Mouse (Mus musculus) layer of hippocampus, adult 9-10 months (tissue): ENCODE results near the gene Slc9a8.

Source experiments
- DNase-seq: peaks from one replicate; pipeline ENCODE4 v3.0.0; 2022; ENCODE audit warnings: low spot score

Slc9a8 gene

DNA sequence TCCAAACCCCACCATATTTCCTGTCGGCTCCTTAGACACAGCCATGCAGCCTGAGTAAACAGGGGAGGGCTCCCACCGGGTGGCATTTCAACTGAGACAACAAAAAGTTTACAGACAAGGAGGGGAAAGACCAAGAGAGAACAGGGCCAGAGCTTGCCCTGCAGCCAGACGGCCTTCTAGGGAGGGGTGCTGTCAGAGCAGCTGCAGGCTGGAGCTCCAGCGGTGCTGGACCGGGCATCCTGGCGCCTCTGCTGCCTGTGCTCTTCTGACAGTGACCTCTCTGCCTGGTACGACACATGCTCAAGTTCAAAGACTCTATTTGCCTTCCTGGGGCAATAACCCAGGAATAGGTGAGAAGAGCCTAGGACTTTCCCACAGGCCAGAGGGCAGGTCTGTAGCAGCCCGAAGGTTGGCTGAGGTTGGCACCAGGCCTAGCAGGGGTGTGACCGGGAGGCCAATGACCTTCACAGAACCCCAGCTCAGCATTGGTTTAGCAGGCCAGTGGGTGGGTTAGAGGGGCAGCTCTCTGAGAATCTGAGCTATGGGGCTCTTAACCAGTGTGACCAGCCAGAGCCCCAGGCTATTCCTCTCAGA lies 5.4 kb upstream of the Slc9a8 start:
- no peak for DNase-seq

DNA sequence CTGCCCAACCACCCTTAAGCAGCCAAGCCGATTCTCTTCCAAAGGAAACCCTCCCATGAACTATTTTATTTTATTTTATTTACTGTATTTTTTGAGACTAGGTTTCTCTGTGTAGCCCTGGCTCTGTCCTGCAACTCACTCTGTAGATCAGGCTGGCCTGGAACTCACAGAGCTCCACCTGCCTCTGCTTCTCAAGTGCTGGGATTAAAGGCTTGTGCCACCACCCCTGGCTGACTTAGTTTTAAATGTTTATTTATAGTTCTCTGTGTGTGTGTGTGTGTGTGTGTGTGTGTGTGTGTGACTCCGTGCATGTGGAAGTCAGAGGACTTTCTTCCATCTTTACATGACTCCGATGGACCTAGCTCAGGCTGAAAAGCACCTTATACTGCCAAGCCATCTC lies 4.5 kb upstream of the Slc9a8 start:
- DNase-seq, result no peak

DNA sequence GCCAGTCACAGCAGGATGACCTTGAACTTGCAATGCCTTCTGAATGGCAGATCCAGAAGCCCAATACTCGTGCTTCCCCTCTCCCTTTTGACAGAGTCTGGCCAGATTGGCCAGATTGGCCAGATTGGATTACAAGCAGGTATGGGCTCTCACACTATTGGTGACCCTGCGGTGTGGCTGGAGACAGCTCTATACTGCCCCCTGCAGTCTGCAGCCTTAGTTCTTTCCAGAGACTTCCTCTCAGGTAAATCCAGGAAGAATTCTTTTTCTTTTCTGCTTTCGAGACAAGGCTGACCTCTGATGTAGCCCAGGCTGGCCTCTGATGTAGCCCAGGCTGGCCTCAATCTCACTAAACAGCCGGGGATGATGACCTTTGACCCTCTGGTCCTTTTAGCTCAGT lies 3.8 kb upstream of the Slc9a8 start:
- no peak for DNase-seq

DNA sequence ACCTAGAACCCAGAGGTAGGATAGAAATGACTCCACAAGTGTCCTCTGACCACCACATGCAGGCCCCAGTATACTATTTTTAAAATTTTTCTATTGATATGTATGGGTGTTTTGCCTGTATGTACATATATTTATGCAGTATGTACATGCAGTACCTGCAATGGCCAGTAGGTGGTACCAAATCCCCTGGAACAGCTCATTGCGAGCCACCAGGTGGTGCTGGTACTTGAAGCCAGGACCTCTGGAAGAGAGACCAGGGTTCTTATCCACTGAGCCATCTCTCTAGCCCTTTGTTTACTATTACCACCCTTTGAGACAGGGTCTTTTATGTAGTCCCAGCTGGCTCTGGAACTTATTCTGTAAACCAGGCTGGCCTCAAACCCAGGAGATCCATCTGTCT lies 2.3 kb upstream of the Slc9a8 start:
- DNase-seq, result no peak

DNA sequence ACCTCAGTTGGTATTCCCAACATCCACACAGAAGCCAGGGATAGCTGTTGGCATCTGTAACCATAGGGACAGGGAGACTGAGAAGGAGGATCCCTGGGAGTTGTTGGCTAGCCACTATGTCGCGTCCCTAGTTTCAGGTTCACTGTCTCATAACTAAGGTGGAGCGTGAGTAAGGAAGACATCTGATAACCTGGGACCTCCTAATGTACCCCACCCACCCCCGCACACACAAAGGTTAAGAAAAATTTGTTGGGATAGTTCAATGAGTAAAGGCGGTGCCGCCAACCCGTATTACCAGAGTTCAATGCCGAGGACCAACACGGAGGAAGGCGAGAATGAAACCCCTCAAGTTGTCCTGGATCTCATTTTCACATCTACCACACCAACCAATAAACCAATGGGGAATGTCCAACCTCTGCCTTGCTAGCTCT lies 686 bp upstream of the Slc9a8 start:
- DNase-seq, result no peak

DNA sequence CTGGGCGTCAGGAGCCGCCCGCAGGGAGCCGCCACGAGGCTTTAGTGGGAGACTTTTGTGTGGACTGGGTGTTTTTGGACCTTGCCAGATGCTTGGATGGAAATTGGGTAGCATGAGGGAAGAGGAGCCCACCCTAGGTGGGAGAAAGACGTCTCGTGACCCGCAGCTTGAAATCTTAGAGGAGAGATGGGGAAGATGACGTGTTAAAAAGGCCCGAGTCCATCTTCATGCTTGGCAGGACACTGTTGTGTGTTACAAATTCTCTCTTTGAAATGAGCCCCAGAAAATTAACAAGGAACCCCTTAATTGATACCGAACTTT lies 598 bp downstream of the Slc9a8 start:
- no peak for DNase-seq

DNA sequence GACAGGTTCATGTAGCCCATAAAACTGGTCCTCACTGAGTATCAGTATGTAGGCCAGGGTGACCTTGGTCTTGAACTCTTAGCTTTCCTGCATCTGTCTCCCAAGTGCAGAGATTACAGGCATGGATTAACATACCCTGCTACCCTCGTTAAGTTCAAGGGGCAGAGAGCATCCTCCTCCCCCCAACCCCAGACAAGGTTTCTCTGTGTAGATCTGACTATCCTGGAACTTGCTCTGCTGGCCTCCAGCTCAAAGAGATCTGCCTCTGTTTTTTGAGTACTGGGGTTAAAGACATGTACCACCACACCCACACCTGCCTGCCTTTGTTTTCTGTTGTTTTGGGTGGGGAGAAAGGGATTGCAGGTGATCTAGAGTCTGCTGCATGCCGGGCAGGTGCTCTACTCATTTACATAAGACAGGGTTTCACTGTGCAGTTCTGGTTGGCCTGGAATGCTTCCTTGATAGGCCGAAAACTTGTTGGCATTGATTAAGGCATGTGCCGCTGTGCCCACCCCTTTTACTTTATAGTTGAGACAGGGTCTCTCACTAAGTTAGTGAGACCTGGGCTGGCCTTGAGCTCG lies 1.6 kb downstream of the Slc9a8 start:
- DNase-seq, result no peak

DNA sequence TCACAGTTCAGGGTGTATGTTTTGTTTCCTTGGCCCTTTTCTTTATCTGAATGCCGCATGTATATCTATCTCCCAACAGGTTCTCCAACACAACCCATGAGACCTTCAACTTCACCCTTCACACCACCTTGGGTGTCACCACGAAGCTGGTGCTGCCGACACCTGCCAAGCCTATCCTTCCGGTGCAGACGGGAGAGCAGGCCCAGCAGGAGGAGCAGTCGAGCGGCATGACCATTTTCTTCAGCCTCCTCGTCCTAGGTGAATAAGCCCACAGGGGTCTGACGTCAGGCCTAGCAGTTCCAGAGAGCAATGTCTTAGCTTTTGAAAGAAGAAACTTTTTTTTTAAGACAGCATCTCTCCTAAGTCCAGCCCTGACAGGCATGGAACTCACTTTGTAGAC lies 2.5 kb downstream of the Slc9a8 start:
- no peak for DNase-seq

DNA sequence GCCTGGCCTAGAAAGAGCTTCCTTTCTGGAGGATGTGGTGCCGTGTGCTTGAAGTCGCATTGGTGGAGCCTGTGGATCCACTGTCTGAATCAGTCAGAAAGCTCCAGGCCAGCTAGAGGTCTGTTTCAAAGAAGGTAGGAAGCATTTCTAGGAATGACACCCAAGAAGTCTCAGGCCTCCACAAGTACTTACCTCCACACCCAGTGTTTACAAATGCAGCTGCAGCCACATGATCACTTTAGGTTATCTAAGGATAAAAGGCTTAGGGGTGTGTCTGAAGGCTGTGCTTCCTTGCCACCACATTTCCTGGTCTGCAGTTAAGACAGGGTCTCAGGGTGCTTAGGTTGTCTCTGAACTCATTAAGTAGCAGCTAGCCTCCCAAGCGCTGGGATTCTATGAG lies 3.0 kb downstream of the Slc9a8 start:
- DNase-seq, result no peak

DNA sequence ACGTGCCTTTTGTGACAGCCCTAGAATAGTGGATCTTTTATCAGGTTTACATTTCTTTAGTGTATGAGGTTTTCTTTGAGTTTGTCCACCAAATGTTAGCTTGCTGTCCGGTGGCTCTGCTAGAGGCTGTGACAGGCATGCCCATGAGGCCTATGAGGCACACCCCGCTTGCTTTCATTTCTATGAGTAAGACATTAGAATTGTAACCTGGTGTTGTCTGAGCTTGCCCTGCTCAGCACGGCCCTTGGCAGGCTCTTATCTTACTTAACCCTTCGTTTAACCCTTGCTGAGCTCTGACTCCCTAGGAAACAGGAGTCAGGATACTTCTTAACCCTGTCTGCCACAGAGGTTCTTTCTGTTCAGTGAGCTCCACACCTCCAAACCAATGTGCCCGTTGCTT lies 3.9 kb downstream of the Slc9a8 start:
- DNase-seq, result no peak

DNA sequence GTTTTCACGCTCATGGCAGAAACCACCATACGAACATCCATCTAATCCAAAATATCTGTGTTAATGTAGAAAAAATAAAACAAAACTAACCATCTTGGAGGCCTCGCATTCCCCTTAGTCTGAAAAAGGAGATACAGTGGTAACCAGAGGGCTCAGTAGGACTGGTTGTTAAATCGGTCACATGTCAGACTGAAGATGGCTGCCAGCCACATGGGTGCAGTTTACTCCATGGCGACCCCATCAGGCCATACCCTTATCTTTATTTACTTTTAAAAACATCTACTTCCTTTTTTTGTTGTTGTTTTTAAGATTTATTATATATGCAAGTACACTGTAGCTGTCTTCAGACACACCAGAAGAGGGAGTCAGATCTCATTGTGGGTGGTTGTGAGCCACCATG lies 8.1 kb downstream of the Slc9a8 start:
- no peak for DNase-seq

DNA sequence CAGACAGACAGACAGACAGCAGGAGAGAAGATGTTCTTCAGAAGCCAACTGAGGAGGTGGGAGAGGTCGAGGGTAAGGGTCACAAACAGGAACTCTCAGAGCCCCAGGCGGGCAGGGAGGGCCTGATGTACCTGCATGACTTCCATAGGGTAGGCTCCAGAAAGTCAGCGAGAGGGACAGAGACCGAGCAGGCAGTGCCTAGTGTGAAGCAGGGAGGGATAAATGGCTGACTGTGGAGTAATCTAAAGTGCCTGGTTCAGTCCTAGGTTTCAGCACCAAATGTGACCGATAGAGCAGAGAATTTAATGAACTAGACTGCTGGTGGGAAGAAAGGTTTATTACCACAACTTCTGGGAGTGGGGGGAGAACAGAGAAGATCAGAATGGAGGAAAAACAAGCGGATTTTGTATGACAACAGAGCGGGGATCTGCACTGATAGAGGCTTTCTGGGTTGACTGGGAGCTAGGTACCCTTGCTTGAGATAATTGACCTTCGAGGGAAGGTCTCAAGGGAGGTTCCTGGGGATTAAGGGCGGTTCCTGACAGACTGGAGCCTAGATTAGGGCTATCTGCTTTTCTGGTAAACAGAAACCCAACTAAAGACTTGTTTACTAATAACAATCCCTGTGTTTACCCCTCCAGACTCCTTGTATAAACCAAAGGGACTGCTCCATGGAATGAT lies 9.4 kb downstream of the Slc9a8 start:
- no peak for DNase-seq

DNA sequence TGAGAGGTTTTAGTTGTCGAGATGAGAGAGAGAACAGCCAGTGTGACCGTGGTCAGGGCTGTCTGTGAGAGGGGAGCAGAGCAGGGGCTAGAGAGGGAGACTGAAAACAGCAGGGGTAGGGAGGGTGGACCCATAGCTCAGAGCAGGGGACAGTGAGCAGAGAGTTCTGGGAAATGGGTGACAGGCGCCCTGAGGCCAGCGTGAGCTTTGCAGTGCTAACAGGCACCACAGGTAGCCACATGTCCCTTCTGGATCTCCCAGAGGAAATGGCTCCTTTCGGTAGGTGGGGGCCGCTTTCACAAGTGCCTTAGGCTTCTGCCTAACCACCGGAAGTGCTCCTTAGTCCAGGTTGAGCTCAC lies 9.9 kb downstream of the Slc9a8 start:
- no peak for DNase-seq

DNA sequence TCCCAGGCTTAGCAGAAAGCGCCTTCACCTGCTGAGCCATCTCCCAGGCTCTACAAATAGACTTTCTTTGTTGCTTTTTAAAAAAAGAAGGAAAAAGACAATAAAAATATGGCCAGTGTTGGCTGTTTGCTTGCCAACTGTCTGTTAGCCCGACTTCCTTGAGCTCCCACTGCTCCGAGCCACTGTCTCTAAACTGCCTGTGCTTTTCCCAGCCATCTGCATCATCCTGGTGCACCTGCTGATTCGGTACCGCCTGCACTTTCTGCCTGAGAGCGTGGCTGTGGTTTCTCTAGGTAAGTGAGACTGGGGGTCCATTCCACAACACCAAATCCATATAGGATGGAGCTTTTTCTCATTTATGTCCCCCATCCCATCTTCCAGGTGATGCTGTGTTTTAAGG lies 13.1 kb downstream of the Slc9a8 start:
- DNase-seq, result no peak

DNA sequence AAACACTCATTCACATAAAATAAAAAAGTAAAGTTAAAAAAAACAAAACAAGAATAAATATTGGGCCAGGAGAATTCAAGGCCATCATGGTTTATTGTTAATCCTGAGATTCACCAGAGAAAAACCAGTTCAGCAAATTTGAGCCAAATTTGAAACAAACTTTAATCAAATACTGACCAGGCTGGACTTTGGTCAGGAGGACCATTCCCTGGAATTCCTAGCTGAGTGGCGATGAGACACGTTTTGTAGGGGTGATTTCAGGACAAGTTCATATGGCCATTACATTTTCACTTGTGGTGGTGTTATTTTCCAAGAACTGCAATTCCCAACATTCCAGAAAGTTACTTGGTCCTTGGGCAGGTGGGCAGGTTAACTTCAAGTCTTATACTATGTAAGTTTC lies 14.1 kb downstream of the Slc9a8 start:
- DNase-seq, result no peak

DNA sequence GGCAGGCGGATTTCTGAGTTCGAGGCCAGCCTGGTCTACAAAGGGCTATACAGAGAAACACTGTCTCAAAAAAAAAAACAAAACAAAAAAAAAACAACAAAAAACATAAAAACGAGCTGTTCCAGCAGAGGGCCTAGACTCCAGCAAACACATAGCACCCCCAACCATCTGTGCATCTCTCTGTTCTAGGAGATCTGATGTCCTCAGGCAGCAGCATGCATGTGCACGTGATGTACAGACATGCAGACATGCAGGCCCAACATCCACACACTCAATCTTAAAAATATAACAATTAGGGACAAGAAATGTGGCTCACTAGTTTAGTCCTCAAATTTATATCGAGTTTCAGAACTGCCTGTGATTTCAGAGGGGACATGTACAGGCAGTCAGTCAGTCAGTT lies 14.9 kb downstream of the Slc9a8 start:
- no peak for DNase-seq

DNA sequence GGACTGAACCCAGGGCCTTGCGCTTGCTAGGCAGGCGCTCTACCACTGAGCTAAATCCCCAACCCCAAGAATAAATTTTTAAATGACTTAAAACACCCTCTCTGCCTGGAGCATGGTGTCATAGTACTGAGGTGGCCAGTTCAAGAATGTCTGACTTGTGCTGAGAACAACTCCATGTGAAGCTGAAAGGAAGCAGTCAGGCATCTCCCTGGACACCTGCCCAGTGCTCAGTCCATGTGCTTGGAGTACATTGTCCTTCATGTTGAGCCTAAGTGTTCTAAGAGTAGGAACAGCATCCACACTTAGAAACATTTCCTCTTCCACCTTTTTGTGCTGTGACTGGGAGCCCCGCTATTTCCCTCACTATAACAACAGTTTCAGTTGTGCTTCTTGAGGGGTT lies 17.9 kb downstream of the Slc9a8 start:
- DNase-seq, result no peak

DNA sequence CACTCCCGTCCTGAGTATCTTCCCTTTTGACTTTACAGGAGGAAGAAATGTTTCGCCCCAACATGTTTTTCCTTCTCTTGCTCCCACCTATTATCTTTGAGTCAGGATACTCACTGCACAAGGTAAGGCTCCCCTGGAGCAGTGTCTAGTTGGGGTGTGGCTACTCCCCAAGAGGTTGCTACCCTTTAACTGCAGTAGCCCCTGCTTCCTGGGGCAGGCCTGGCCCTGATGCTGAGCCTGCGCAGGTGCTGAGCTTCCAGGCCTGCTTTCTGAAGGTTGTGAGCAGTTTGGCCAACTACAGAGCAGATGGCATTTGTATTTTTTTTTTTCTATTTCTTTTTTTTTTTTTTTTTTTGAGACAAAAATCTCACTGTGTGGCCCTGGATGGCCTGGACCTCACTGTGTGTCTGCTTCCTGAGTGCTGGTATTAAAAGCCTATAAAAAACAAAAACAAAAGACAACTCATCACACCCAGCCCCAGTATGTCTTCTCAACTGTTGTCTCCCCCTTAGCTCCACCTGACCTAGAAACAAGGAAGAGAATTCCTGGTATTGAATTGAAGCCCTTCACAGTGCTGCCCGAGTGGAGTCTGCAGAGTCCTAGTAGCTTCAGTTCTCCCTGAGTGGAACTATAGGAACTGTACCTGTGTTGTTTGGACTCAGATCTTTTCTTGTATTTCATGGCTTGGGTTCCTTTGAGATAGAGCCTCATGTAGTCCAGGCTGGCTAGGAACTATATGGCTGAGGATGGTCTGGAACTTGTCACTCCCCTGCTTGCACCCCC lies 22.1 kb downstream of the Slc9a8 start:
- no peak for DNase-seq

DNA sequence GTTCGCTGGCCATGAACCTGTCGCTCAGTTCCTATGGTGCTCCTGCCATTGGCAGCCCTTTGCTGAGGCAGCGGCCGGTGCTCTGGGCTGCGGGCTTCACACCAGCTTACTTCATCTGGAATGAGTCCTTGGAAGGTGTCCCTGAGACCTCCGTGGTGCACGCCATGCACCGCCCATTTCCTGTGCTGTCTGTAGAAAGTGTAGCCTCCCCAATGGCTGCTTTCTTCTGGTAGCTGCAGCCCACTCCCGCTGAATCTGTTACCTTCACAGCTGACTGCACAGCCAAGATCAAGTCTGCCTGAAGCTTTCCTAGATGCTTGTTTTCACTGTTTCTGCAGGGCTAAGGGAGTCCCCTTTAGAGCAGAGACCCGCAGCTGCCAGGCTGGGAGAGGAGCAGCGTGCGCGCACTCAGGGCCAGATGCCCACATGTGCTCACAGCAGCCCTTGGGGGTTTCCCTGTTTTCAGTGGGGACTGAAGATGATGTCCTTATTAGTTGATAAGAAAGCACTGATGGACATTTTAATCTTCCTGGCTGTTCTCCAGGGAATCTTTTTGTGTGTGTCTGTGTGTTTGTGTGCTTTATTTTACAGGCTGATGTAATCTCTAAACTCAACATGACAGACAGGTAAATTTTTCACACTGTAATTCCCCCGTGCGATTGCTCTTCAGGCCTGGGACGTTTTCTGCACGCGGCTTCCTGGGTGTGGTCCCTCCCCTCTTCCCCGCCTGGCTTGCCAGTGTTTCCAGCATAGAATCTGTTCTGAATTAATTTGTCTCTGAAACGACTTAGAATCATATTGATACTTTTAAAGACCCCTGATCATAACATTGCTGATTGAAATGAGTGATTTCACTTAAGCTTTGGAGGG lies 24.6 kb downstream of the Slc9a8 start:
- no peak for DNase-seq

DNA sequence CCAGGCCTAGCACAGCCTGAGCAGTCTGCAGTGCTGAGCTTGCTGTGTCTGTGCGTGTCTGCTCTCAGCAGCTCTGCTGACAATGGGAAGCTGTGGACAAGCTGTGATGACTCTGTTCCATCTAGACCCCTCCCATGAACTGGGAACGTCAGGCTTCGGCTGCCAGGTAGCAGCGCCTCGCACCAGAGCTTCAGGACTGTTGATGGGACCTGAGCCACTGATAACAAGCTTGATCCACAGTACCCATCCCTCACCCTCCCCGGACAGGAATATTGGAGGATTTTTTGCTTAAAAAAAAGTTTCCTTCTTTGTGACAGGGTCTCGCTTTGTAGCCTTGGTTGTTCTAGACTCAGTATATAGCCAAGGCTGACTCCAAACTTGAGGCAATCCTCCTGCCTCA lies 25.7 kb downstream of the Slc9a8 start:
- DNase-seq, result no peak

DNA sequence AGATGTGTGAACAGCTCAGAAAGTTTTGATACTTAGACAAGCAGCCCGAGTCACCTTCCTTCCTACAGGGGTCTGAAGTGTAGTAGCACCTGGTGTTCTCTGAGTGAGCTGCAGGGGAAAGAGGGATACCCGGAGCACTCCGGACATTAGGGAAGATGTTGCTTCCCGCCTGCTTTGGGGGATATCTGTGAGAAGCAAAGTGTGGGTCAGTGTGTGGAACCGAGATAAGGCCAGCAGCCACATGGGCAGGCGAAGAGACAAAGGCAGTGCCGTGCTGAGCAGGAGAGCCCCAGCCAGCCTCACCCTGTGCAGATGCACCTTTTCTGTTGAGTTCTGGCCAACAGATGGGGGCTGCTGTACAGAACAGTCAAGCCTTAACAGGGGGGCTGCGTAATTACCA lies 26.1 kb downstream of the Slc9a8 start:
- DNase-seq, result no peak
